Mouse (Mus musculus) small intestine, adult 2 months (tissue): ENCODE data around the gene Nadsyn1. TPM values are rescaled to one million over a fixed set of nuclear protein-coding genes. Genes with fewer than 3 reads are reported as not detected.
A peak's percentile ranks its signal among the peaks of the same experiment; 100 is the strongest.

Experiments
- H3K27ac ChIP-seq: fragments of 200-500 bp; 2 replicates; pipeline ENCODE4 v1.5.1; 2012; ENCODE audit warnings: low read depth, low read length, control low read depth, inconsistent platforms; ENCODE audit not compliant: insufficient read depth
- H3K27me3 ChIP-seq: fragments of 200-500 bp; 2 replicates; pipeline ENCODE4 v1.6.1; 2012; ENCODE audit warnings: mild to moderate bottlenecking, moderate library complexity, low read length, inconsistent platforms; ENCODE audit not compliant: control insufficient read depth, insufficient read depth
- H3K36me3 ChIP-seq: fragments of 200-500 bp; 2 replicates; pipeline ENCODE4 v1.6.1; 2012; ENCODE audit warnings: mild to moderate bottlenecking, low read length, control low read depth, inconsistent platforms; ENCODE audit not compliant: control insufficient read depth, insufficient read depth
- H3K4me1 ChIP-seq: fragments of 200-500 bp; 2 replicates; pipeline ENCODE4 v1.6.1; 2012; ENCODE audit warnings: low read length, inconsistent platforms, mixed read lengths; ENCODE audit not compliant: control insufficient read depth, insufficient read depth, insufficient read length
- H3K4me3 ChIP-seq: fragments of 200-500 bp; 2 replicates; pipeline ENCODE4 v1.5.1; 2012; ENCODE audit warnings: low read depth, mild to moderate bottlenecking, control low read depth, inconsistent platforms, low read length, moderate library complexity
- CTCF ChIP-seq: fragments of 200-500 bp; IDR thresholded peaks from 2 replicates; pipeline ENCODE4 v1.5.1; 2012; ENCODE audit warnings: low read depth, mild to moderate bottlenecking, control low read depth, inconsistent platforms, low read length, moderate library complexity, mixed read lengths; ENCODE audit not compliant: insufficient replicate concordance, insufficient read length; ENCODE audit errors: extremely low read depth
- POLR2A ChIP-seq: fragments of 200-500 bp; IDR thresholded peaks from 2 replicates; pipeline ENCODE4 v1.6.1; 2012; ENCODE audit warnings: low read depth, mild to moderate bottlenecking, control low read depth, inconsistent platforms, low read length, moderate library complexity
- WGBS: fragments of 180-500 bp; shearing (Covaris S2); methylation state at CpG from one replicate; pipeline ENCODE4 v1.1.7; 2018; 5-methylcytosine and 5-hydroxymethylcytosine counted together
- polyA plus RNA-seq: library from polyadenylated mRNA; depleted of rRNA; stranded (reverse); fragments of >200 nt; gene quantifications from 2 replicates; pipeline ENCODE4 v1.2.3, GENCODE M21; 2012

The Nadsyn1 gene
- polyA plus RNA-seq, 1 experiment = 55.4 TPM

DNA sequence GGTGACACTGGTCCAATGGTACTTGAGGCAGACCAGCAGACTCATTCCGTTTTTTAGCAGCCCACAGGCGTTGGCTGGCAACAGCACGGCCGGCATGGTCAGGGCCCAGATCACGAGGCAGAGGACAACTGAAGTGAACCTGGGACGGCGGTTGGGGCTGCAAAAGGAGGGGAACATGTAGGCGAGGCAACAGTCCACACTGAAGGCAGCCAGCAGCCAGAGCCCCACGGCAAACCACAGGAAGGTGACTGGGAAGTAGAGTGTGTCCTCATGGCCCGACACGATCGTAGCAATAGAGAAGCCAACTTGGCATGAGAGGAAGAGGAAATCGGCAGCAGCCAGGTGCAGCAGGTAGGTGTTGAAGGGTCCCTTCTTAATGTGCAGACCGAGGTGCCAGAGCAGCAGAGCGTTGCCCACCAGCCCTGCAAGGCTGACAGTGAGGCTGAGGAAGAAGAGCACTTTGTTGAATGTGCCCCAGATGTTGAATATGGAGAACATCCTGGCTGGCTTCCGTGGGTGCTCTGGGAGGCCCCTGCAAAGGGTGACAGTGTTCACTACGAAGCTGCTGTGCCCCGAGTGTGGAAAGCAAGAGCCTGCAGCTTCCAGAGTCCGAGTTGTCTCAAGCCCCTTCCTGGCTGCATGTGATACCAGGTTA is 57.6 kb downstream of the Nadsyn1 start:
- Histone ChIP-seq H3K4me1 (peaks cover 11% of the 10 kb centered on the region; the same call in 1 of the 2 replicates), H3K4me3 (no peak overlapping the region), H3K27ac (no peak overlapping the region), H3K27me3 (no peaks in the 10 kb centered on the region), H3K36me3 (no peaks in the 10 kb centered on the region)
- TF ChIP-seq CTCF (no peak), POLR2A (no peak)
- WGBS = 63% methylated on average over 19 of the region's 19 CpGs

DNA sequence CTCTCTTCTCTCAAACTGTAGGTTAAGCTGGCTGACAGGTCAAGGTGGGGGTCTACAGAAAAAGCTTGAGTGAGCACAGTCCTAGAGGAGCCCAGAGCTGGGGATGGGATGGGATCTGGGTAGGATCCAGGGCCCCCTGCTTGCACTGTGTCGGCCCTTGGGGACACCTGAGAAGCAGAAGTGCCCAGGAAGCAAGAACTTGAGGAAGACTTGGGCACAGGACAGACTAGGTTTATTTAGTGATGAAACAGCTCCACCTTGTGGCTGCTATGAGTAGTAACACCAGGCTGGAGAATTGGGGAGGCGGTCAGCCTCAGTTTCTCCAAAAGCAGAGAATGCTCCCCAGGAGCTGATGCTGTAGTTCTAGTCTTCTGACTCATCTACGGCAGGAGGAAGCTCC is 58.9 kb downstream of the Nadsyn1 start:
- 16% methylated on average over 3 of the region's 3 CpGs for WGBS
- no peaks in the 10 kb centered on the region for H3K36me3 ChIP-seq
- H3K4me3 ChIP-seq = no peak overlapping the region
- H3K27me3 ChIP-seq = no peaks in the 10 kb centered on the region
- no peak for TF ChIP-seq POLR2A
- peak; percentile 81; the same call in 1 of the 2 replicates for TF ChIP-seq CTCF
- H3K4me1 ChIP-seq = peaks cover 11% of the 10 kb centered on the region; the same call in 1 of the 2 replicates
- H3K27ac ChIP-seq = no peak overlapping the region

DNA sequence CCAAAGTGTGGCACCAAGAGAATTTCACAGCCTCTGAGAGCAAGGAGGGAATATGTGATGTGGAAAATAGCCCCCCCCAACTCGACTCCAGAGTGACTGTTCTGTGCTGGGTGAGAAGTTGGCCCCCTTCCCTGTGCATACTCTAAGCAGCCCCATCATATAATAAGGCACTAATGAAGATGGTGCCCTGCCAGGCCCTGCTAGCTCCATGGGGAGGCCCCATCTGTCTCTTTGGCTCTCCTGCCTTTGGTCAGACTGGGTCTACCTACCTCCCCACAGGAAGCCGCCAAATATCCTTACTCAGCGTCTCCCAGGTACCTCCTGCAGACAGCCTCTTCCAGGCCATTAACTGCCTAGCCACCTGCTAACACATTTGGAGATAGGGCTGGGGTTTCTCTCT is 63.7 kb downstream of the Nadsyn1 start:
- TF ChIP-seq POLR2A (no peak), CTCF (no peak)

DNA sequence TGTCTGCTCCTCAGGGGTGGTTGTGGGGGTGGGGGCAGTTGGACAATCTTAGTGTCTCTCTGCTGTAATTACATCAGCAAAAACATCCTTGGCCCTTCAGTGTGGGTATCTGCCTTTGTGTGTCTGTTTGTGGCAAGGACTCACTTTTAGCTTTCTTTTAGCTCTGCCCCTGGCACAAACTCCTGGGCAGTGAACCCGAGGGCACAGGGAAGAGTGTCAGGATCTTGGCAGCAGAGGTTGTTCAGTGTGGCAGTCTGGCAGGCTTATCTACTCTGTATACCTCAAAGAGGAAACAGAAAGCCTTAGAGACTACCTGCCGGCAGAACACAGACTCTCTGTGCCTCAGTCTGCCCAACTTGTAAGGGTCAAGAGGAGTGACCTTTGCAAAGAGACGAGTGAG is 65.0 kb downstream of the Nadsyn1 start:
- Histone ChIP-seq H3K27me3 (no peaks in the 10 kb centered on the region), H3K4me1 (peaks cover 8% of the 10 kb centered on the region), H3K27ac (no peak overlapping the region), H3K36me3 (no peaks in the 10 kb centered on the region), H3K4me3 (no peak overlapping the region)
- WGBS = 30% methylated on average over 3 of the region's 3 CpGs
- TF ChIP-seq POLR2A (no peak), CTCF (no peak)

More for the DNA sequence above, 63.7 kb downstream of the Nadsyn1 start:
- Histone ChIP-seq H3K4me3 (no peak overlapping the region), H3K27me3 (no peaks in the 10 kb centered on the region), H3K4me1 (peaks cover 8% of the 10 kb centered on the region), H3K27ac (no peak overlapping the region), H3K36me3 (no peaks in the 10 kb centered on the region)
- WGBS = 81% methylated on average over 3 of the region's 3 CpGs

DNA sequence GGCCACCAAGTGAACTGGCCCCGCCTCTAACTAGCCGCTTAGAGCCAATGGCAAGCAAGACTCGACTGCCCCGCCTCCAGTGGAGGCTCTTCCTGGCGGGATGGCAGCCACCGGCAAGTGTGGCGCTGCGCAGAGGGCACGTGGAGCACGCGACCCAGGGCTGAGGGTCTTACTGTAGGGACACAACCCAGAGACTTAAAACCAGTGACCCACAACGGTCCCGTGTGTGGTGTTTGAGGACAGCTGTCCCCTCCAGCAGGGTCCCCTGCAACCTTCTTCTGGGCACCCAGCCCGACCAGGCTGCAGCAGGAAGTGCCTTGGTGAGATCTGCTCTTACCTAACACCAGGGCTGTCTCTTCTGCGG is 65.6 kb downstream of the Nadsyn1 start:
- Histone ChIP-seq H3K4me3 (peak overlapping the region; percentile 68), H3K27me3 (no peaks in the 10 kb centered on the region), H3K36me3 (no peaks in the 10 kb centered on the region), H3K4me1 (peaks cover 13% of the 10 kb centered on the region), H3K27ac (no peak overlapping the region)
- TF ChIP-seq CTCF (0 out of 2 replicates have a peak, but pooled peaks have one; percentile 4), POLR2A (peak; percentile 38; the same call in 1 of the 2 replicates)
- 1% methylated on average over 15 of the region's 15 CpGs for WGBS

DNA sequence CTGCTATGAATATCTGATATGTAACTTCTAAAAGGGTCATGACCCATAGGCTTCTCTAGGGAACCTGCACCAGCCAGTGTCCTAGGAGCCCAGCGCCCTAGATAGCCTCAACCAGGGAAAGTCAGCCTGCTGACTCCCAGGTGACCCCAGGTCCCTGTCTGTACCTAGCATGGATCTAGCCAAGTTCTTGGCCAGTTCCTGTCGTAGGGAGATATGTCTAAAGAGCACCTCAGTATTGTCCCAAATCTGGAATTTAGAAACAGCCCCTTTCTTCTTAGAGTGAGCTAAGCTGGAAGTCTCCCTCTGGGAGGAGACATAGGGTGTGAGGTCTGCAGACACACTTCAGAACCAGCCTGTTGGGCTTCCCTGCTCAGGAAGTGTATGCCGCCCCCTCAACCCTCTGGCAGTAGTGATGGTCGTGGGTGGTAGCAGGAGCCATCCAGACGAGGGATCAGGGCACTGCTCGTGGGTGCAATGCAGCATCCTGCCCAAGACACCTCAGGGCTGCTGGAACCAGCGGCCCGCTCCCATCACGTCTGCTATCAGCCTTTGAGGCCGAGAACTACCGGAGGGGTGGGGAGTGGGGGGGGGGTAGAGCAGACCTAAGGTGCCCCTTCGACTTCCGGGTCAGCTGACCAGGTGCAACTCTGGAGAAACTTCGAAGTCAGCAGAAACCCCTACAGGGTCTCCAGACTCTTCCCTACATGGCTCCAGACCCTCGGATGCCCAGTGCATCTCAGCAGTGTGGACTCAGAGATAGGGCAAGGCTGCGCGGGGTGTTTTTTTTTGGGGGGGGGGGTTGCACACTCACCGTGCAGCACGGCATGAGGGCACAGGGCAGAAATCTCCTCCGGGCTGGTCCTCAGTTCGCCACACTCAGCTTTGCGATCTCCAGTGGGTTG is 66.3 kb downstream of the Nadsyn1 start, which contains the start of gene Osbpl5:
Osbpl5 (minus strand) TSS at position 861 of the 902 bp plus-strand sequence.
- Histone ChIP-seq H3K27ac (no peak within 1 kb of the TSS), H3K27me3 (no peaks in the 10 kb centered on the region), H3K36me3 (no peaks in the 10 kb centered on the region), H3K4me1 (peaks cover 17% of the 10 kb centered on the region), H3K4me3 (peak within 1 kb of the TSS; percentile 68)
- TF ChIP-seq POLR2A = no peak
- TF ChIP-seq CTCF = no peak
- 23% methylated on average over 22 of the region's 22 CpGs for WGBS

GRCm38 (mm10) chr7:143755357-143756124 is 67.1 kb downstream of the Nadsyn1 start:
- WGBS = 71% methylated on average over 9 of the region's 9 CpGs
- Histone ChIP-seq H3K4me1 (peaks cover 17% of the 10 kb centered on the region), H3K27ac (no peak overlapping the region), H3K4me3 (no peak overlapping the region), H3K36me3 (no peaks in the 10 kb centered on the region), H3K27me3 (no peaks in the 10 kb centered on the region)
- TF ChIP-seq POLR2A (no peak), CTCF (no peak)
